Mouse (Mus musculus) intestine, postnatal 0 days (tissue): Measurements from ENCODE around the gene Wfdc16. TPM values are rescaled to one million over a fixed set of nuclear protein-coding genes. Genes with fewer than 3 reads are reported as not detected.

Experiments used
- ATAC-seq: fragments of 200-750 bp; cut with Nextera tagmentation; 2 replicates; pipeline ENCODE4 v1.8.0; 2017; ENCODE audit warnings: mild to moderate bottlenecking, moderate TSS enrichment, moderate library complexity
- H3K27ac ChIP-seq: fragments of 300-500 bp; sonication (generic); 2 replicates; pipeline ENCODE4 v1.5.1; 2014; ENCODE audit warnings: mild to moderate bottlenecking, low read depth, low read length, moderate library complexity
- H3K27me3 ChIP-seq: fragments of 300-500 bp; sonication (generic); replicated peaks from 2 replicates; pipeline ENCODE4 v1.6.1; 2014; ENCODE audit warnings: low read length, mixed read lengths; ENCODE audit not compliant: control insufficient read depth, insufficient read depth
- H3K36me3 ChIP-seq: fragments of 300-500 bp; sonication (generic); 2 replicates; pipeline ENCODE4 v1.6.1; 2014; ENCODE audit warnings: mild to moderate bottlenecking, moderate library complexity; ENCODE audit not compliant: control insufficient read depth, insufficient read depth
- H3K4me1 ChIP-seq: fragments of 300-500 bp; sonication (generic); replicated peaks from 2 replicates; pipeline ENCODE4 v1.6.1; 2014; ENCODE audit warnings: antibody characterized with exemption, low read length, mixed read lengths; ENCODE audit not compliant: control insufficient read depth, insufficient read depth
- H3K4me2 ChIP-seq: fragments of 300-500 bp; sonication (generic); replicated peaks from 2 replicates; pipeline ENCODE4 v1.6.1; 2014; ENCODE audit warnings: low read depth, mild to moderate bottlenecking, moderate library complexity
- H3K4me3 ChIP-seq: fragments of 300-500 bp; sonication (generic); 2 replicates; pipeline ENCODE4 v1.5.1; 2014; ENCODE audit warnings: low read depth, low read length
- H3K9ac ChIP-seq: fragments of 300-500 bp; sonication (generic); 2 replicates; pipeline ENCODE4 v1.6.1; 2014; ENCODE audit warnings: mild to moderate bottlenecking, low read depth, low read length
- H3K9me3 ChIP-seq: fragments of 300-500 bp; sonication (generic); 2 replicates; pipeline ENCODE4 v1.6.1; 2016; ENCODE audit warnings: mixed run types; ENCODE audit not compliant: control insufficient read depth
- CTCF ChIP-seq: sonication (generic); IDR thresholded peaks from 2 replicates; pipeline ENCODE4 v1.5.1; 2016; ENCODE audit warnings: low read depth, mild to moderate bottlenecking, control low read depth, antibody characterized with exemption, moderate library complexity
- WGBS: fragments of 180-500 bp; shearing (Covaris S2); extraction: QIAGEN DNeasy Blood & Tissue Kit; methylation state at CpG from one replicate; pipeline ENCODE4 v1.1.7; 2014; 5-methylcytosine and 5-hydroxymethylcytosine counted together
- polyA plus RNA-seq: library from polyadenylated mRNA; unstranded; fragments of >200 nt; fragmentation: Nextera tagmentation; extraction: Ambion mirVana; gene quantifications from 2 replicates; pipeline ENCODE4 v1.2.1, GENCODE M21; 2015

Wfdc16 gene
- not detected in 2 replicates for polyA plus RNA-seq

- Histone ChIP-seq H3K9me3 (no peaks in the 10 kb centered on the region), H3K4me3 (no peak within 1 kb of the TSS), H3K4me2 (no peak within 1 kb of the TSS), H3K4me1 (no peaks in the 10 kb centered on the region), H3K27ac (no peak within 1 kb of the TSS), H3K36me3 (no peaks in the 10 kb centered on the region), H3K9ac (no peak within 1 kb of the TSS), H3K27me3 (no peaks in the 10 kb centered on the region)
- no peak for ATAC-seq
- TF ChIP-seq CTCF = no peak
- WGBS = 75% methylated on average over 3 of the region's 3 CpGs
Measured at GRCm38 (mm10) chr2:164638696-164639095, at the start of gene Wfdc16. Gene Wfdc16, minus strand, starts transcription at chr2:164638796.

- no peak for TF ChIP-seq CTCF
- no peak for ATAC-seq
- 55% methylated on average over 3 of the region's 3 CpGs for WGBS
- Histone ChIP-seq H3K27ac (no peak within 1 kb of the TSS), H3K4me3 (no peak within 1 kb of the TSS), H3K4me2 (no peak within 1 kb of the TSS), H3K27me3 (no peaks in the 10 kb centered on the region), H3K9me3 (no peaks in the 10 kb centered on the region), H3K36me3 (no peaks in the 10 kb centered on the region), H3K9ac (no peak within 1 kb of the TSS), H3K4me1 (no peaks in the 10 kb centered on the region)
Measured at GRCm38 (mm10) chr2:164684807-164685206, 46.2 kb upstream of the Wfdc16 start, which contains the start of gene Wfdc13. Gene Wfdc13, plus strand, starts transcription at chr2:164685107.

- no peaks in the 10 kb centered on the region for H3K27me3 ChIP-seq
- TF ChIP-seq CTCF = no peak
- no peak overlapping the region for H3K4me3 ChIP-seq
- no peaks in the 10 kb centered on the region for H3K4me1 ChIP-seq
- no peak overlapping the region for H3K9ac ChIP-seq
- H3K27ac ChIP-seq = peak overlapping the region; percentile 24; the same call in 1 of the 2 replicates
- ATAC-seq = peak; percentile 84
- H3K36me3 ChIP-seq = no peaks in the 10 kb centered on the region
- no peak overlapping the region for H3K4me2 ChIP-seq
- WGBS = 19% methylated on average over 3 of the region's 3 CpGs
- H3K9me3 ChIP-seq = no peaks in the 10 kb centered on the region
Measured at GRCm38 (mm10) chr2:164679906-164680305, 41.3 kb upstream of the Wfdc16 start.

- H3K9ac ChIP-seq = no peak overlapping the region
- peak overlapping the region; percentile 82; the same call in 1 of the 2 replicates for H3K27ac ChIP-seq
- no peaks in the 10 kb centered on the region for H3K9me3 ChIP-seq
- H3K36me3 ChIP-seq = no peaks in the 10 kb centered on the region
- H3K4me1 ChIP-seq = no peaks in the 10 kb centered on the region
- H3K27me3 ChIP-seq = no peaks in the 10 kb centered on the region
- ATAC-seq = peak; percentile 77
- 0 out of 2 replicates have a peak overlapping the region, but pooled peaks have one; percentile 7 for H3K4me3 ChIP-seq
- peak; percentile 95 for TF ChIP-seq CTCF
- H3K4me2 ChIP-seq = peak overlapping the region; percentile 54
- 18% methylated on average over 19 of the region's 19 CpGs for WGBS
Measured at GRCm38 (mm10) chr2:164678848-164679625, 40.4 kb upstream of the Wfdc16 start.

GRCm38 (mm10) chr2:164676916-164677685 is 38.5 kb upstream of the Wfdc16 start:
- Histone ChIP-seq H3K27ac (no peak overlapping the region), H3K36me3 (no peaks in the 10 kb centered on the region), H3K4me2 (no peak overlapping the region), H3K4me1 (no peaks in the 10 kb centered on the region), H3K4me3 (no peak overlapping the region), H3K9me3 (no peaks in the 10 kb centered on the region), H3K27me3 (no peaks in the 10 kb centered on the region), H3K9ac (no peak overlapping the region)
- 58% methylated on average over 16 of the region's 16 CpGs for WGBS
- 0 out of 2 replicates have a peak, but pooled peaks have one; percentile 5 for ATAC-seq
- no peak for TF ChIP-seq CTCF

GRCm38 (mm10) chr2:164676103-164676502 is 37.5 kb upstream of the Wfdc16 start:
- Histone ChIP-seq H3K9ac (no peak overlapping the region), H3K27ac (no peak overlapping the region), H3K36me3 (no peaks in the 10 kb centered on the region), H3K4me1 (no peaks in the 10 kb centered on the region), H3K4me2 (no peak overlapping the region), H3K27me3 (no peaks in the 10 kb centered on the region), H3K4me3 (no peak overlapping the region), H3K9me3 (no peaks in the 10 kb centered on the region)
- WGBS = 78% methylated on average over 7 of the region's 7 CpGs
- ATAC-seq = no peak
- TF ChIP-seq CTCF = peak; percentile 50
